Mouse (Mus musculus) erythroblast, embryonic 14.5 days (primary cell): ENCODE results near the gene Zfp354c. TPM values are rescaled to one million over a fixed set of nuclear protein-coding genes. Genes with fewer than 3 reads are reported as not detected.

Source experiments
- H3K27me3 ChIP-seq: 2 replicates; pipeline ENCODE4 v1.6.1; 2012; ENCODE audit warnings: inconsistent platforms; ENCODE audit not compliant: control insufficient read depth
- H3K36me3 ChIP-seq: 2 replicates; pipeline ENCODE4 v1.6.1; 2012; ENCODE audit warnings: mild to moderate bottlenecking, inconsistent platforms; ENCODE audit not compliant: control insufficient read depth
- H3K4me1 ChIP-seq: 2 replicates; pipeline ENCODE4 v1.6.1; 2012; ENCODE audit warnings: inconsistent platforms; ENCODE audit not compliant: control insufficient read depth
- H3K4me3 ChIP-seq: replicated peaks from 2 replicates; pipeline ENCODE3; 2012; ENCODE audit warnings: moderate library complexity, mild to moderate bottlenecking, inconsistent platforms
- H3K9me3 ChIP-seq: 2 replicates; pipeline ENCODE4 v1.6.1; 2012; ENCODE audit warnings: low read length, inconsistent platforms, mixed read lengths; ENCODE audit not compliant: control insufficient read depth
- GATA1 ChIP-seq: IDR thresholded peaks from 2 replicates; pipeline ENCODE4 v1.6.1; 2012; ENCODE audit warnings: low read length, inconsistent platforms, mixed read lengths
- TAL1 ChIP-seq: IDR thresholded peaks from 3 replicates; pipeline ENCODE4 v1.6.1; 2012; ENCODE audit warnings: low read length, inconsistent platforms, mixed read lengths
- polyA plus RNA-seq: library from polyadenylated mRNA; stranded (reverse); fragments of >175 nt; gene quantifications from 2 replicates; pipeline ENCODE4 v1.2.3, GENCODE M21; 2012

Zfp354c gene
- 0.08 TPM in 1 of 2 replicates, not detected in the other for polyA plus RNA-seq

GRCm38 (mm10) chr11:50827010-50827953 is at the start of gene Zfp354c:
Zfp354c (minus strand) TSS chr11:50827724.
- TF ChIP-seq GATA1 (no peak), TAL1 (no peak)
- Histone ChIP-seq H3K4me3 (peak within 1 kb of the TSS; percentile 74), H3K9me3 (no peaks in the 10 kb centered on the region), H3K36me3 (no peaks in the 10 kb centered on the region), H3K4me1 (peaks cover 11% of the 10 kb centered on the region), H3K27me3 (no peaks in the 10 kb centered on the region)

DNA sequence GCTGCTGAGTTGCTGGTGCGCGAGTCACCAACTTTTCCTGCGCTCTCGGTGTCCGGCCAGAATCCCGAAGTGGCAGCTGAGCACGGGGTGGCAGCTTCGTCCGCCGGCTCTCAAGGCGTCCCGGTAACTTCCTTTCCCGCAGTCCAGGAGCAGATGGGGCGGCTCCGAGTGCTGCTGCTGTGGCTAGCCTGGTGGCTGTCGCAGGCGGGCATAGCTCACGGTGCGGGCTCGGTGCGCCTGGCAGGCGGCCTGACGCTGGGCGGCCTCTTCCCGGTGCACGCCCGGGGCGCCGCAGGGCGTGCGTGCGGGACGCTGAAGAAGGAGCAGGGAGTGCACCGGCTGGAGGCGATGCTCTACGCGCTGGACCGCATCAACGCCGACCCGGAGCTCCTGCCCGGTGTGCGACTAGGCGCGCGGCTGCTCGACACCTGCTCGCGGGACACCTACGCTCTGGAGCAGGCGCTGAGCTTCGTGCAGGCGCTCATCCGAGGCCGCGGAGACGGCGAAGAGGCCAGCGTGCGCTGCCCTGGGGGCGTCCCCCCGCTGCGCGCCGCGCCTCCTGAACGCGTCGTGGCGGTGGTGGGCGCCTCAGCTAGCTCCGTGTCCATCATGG is 23.6 kb upstream of the Zfp354c start:
- Histone ChIP-seq H3K27me3 (peaks cover 57% of the 10 kb centered on the region), H3K4me3 (no peak overlapping the region)

DNA sequence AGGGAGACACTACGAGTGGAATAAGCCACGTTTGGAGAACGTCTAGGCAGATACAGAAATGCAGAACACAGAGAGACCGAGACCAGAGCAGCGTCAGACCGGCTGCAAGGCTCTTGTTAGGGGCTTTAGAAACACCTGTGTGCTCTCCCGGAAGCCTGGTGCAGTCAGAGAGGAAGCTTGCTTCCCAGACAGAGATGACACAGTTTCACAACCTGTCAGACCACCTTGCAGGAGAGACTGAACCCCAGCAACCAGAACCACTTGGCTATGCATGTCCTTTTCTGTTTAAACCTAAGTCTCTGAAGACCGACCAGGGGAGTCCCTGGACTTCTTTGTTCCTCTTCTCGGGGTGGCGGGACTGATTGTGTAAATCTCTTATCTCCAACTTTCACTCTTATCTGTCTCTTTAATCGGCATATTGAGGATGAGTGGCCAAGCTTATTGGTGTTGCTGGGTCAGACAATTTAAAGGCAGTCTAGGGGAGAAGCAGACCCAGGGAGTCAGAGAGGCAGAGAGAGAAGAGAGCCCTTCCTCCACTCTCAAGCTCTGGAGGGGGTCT is 22.7 kb upstream of the Zfp354c start, which contains the start of gene Grm6:
Gene Grm6, plus strand, starts transcription at position 509 of the 559 bp plus-strand sequence.
- Histone ChIP-seq H3K4me3 (no peak within 1 kb of the TSS), H3K9me3 (no peaks in the 10 kb centered on the region; the same call in 1 of the 2 replicates), H3K27me3 (peaks cover 57% of the 10 kb centered on the region), H3K36me3 (no peaks in the 10 kb centered on the region), H3K4me1 (no peaks in the 10 kb centered on the region)
- no peak for TF ChIP-seq TAL1
- TF ChIP-seq GATA1: no peak

More for the DNA sequence above, 23.6 kb upstream of the Zfp354c start:
- no peaks in the 10 kb centered on the region for H3K4me1 ChIP-seq
- TF ChIP-seq TAL1 (no peak), GATA1 (no peak)
- no peaks in the 10 kb centered on the region; the same call in 1 of the 2 replicates for H3K9me3 ChIP-seq
- no peaks in the 10 kb centered on the region for H3K36me3 ChIP-seq

DNA sequence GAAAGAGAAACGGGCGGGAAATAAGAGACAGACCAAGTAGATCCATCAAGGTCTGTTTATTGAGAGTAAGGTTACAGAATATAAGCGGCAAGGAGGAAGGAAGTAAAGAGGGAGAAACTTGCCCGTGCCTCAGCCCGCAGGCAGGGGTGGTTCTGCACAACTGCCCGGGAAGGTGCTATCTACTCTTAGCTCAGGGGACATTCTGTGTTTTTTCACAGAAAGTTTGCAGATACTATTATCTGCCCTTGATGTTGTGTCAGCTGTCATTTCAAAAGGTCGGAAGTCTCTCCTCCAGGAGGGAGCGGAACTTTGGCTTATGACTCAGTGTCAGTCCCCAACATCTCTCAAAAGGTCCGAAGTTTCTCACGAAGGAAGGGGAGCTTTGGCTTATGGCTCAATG is 21.8 kb upstream of the Zfp354c start:
- Histone ChIP-seq H3K27me3 (peaks cover 57% of the 10 kb centered on the region), H3K9me3 (no peaks in the 10 kb centered on the region; the same call in 1 of the 2 replicates), H3K36me3 (no peaks in the 10 kb centered on the region), H3K4me1 (no peaks in the 10 kb centered on the region), H3K4me3 (no peak overlapping the region)
- TF ChIP-seq GATA1 (no peak), TAL1 (no peak)

GRCm38 (mm10) chr11:50848520-50849137 is 21.1 kb upstream of the Zfp354c start:
- H3K4me1 ChIP-seq: no peaks in the 10 kb centered on the region
- TF ChIP-seq GATA1 (no peak), TAL1 (no peak)
- no peaks in the 10 kb centered on the region; the same call in 1 of the 2 replicates for H3K9me3 ChIP-seq
- no peak overlapping the region for H3K4me3 ChIP-seq
- no peaks in the 10 kb centered on the region for H3K36me3 ChIP-seq
- peaks cover 57% of the 10 kb centered on the region for H3K27me3 ChIP-seq

- no peak overlapping the region for H3K4me3 ChIP-seq
- H3K27me3 ChIP-seq: peaks cover 45% of the 10 kb centered on the region
- no peaks in the 10 kb centered on the region; the same call in 1 of the 2 replicates for H3K9me3 ChIP-seq
- no peaks in the 10 kb centered on the region for H3K4me1 ChIP-seq
- TF ChIP-seq GATA1: no peak
- TF ChIP-seq TAL1: no peak
- H3K36me3 ChIP-seq: no peaks in the 10 kb centered on the region
These were observed 19.5 kb upstream of the Zfp354c start for GRCm38 (mm10) chr11:50847047-50847446.

DNA sequence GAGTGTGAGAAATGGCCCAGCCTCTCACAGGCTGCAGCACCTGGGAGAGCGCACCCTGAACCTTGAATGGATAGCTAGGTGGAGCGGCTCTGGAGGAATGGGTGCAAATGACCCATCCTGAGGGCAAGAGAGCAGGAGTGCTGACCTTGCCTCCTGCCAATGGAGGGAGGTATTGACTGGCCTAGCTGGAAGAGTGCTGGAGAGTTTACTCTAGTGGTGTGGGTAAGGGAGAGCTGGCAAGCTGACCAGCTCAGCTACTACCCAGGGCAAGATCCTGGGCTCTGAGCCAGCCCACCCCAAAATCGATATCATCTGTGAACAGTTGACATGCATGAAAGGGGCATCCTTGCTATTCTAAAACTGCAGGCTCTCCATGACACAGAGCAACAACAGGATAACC is 18.4 kb upstream of the Zfp354c start:
- H3K36me3 ChIP-seq: no peaks in the 10 kb centered on the region
- no peaks in the 10 kb centered on the region; the same call in 1 of the 2 replicates for H3K9me3 ChIP-seq
- peaks cover 35% of the 10 kb centered on the region for H3K27me3 ChIP-seq
- 0 out of 2 replicates have a peak, but pooled peaks cover 2% of the 10 kb centered on the region for H3K4me1 ChIP-seq
- TF ChIP-seq TAL1 (no peak), GATA1 (no peak)
- H3K4me3 ChIP-seq: no peak overlapping the region

GRCm38 (mm10) chr11:50841023-50841735 is 13.7 kb upstream of the Zfp354c start, which contains the start of gene Zfp879:
Zfp879 (minus strand) TSS chr11:50841552.
- Histone ChIP-seq H3K4me1 (0 out of 2 replicates have a peak, but pooled peaks cover 2% of the 10 kb centered on the region), H3K9me3 (no peaks in the 10 kb centered on the region), H3K4me3 (peak within 1 kb of the TSS; percentile 40), H3K27me3 (no peaks in the 10 kb centered on the region), H3K36me3 (no peaks in the 10 kb centered on the region)
- TF ChIP-seq TAL1 (no peak), GATA1 (no peak)
